ENCODE assay signal across 28 mouse cellular contexts in genomic region chr15:98131451-98131850, GRCm38 (mm10). TPM values are rescaled to one million over a fixed set of nuclear protein-coding genes. Genes with fewer than 3 reads are reported as not detected.
DNase-seq lines count a peak whose midpoint lies in the region; ATAC-seq and TF ChIP-seq lines count a peak whose summit lies in the region.
"Had no signal": no experiment of that assay in that cellular context is flagged by ENCODE, and none has a peak within 500 bp of the region (broad histone marks: within the 10 kb centered on the region; RNA-seq: fewer than 3 reads in every experiment).

No protein-coding gene starts in this region.

- H3K4me2 ChIP-seq in stomach, postnatal 0 days (replicated peaks; ENCODE audit: low read depth), result no peak overlapping the region
- H3K4me2 ChIP-seq: embryonic facial prominence, embryonic 12.5 days; embryonic facial prominence, embryonic 15.5 days; forebrain, embryonic 12.5 days; forebrain, embryonic 15.5 days; heart, embryonic 12.5 days; heart, embryonic 15.5 days; hindbrain, embryonic 13.5 days; intestine, embryonic 15.5 days had no signal

- peaks cover 4% of the 10 kb centered on the region; the same call in 1 of the 2 replicates for H3K4me1 ChIP-seq in heart, adult 2 months (ENCODE audit: control insufficient read depth, insufficient read depth, low read length)
- H3K4me1 ChIP-seq in stomach, postnatal 0 days (replicated peaks; ENCODE audit: control insufficient read depth, insufficient read depth), result no peaks in the 10 kb centered on the region
- H3K4me1 ChIP-seq: embryonic facial prominence, embryonic 12.5 days; embryonic facial prominence, embryonic 15.5 days; forebrain, embryonic 12.5 days; forebrain, embryonic 15.5 days; heart, embryonic 12.5 days; heart, embryonic 15.5 days; hindbrain, embryonic 13.5 days; intestine, embryonic 15.5 days had no signal

- no peak for TF ChIP-seq CTCF in heart, adult 2 months (IDR thresholded peaks at IDR 0.05)
- TF ChIP-seq CTCF in stomach, postnatal 0 days (IDR thresholded peaks at IDR 0.05; ENCODE audit: low read depth), result no peak

- TF ChIP-seq POLR2A in heart, adult 2 months (IDR thresholded peaks at IDR 0.05; ENCODE audit: insufficient read depth, low read depth, low read length), result no peak

- no peak for TF ChIP-seq EP300 in heart, adult 2 months (IDR thresholded peaks at IDR 0.05; ENCODE audit: insufficient read depth, low read depth, low read length)
- TF ChIP-seq EP300 in stomach, postnatal 0 days (optimal IDR thresholded peaks at IDR 0.05), result no peak

- DNase-seq in heart, adult 2 months, result no peak
- DNase-seq in heart, postnatal 14 days, result no peak
- DNase-seq in 3T3-L1 (ENCODE audit: low read depth, low spot score), result peak; percentile 57
- peak; percentile 12 for DNase-seq in Muller cell, postnatal 12 days (ENCODE audit: inconsistent ontology term)
- no peak for DNase-seq in stomach, postnatal 0 days (ENCODE audit: low spot score)
- DNase-seq in right cerebral cortex, postnatal 25 days, result no peak
- no peak for DNase-seq in kidney, adult 9 months
- DNase-seq: adrenal gland, adult 2 months; adrenal gland, postnatal 14 days; cerebellum, adult 11 months; cerebellum, adult 2 months; cerebellum, adult 9-11 months; cerebellum, postnatal 25 days; heart, postnatal 36 days had no signal

- no peak overlapping the region for H3K4me3 ChIP-seq in heart, adult 2 months
- no peak overlapping the region for H3K4me3 ChIP-seq in stomach, postnatal 0 days (ENCODE audit: low read depth, low read length)
- H3K4me3 ChIP-seq: embryonic facial prominence, embryonic 12.5 days; embryonic facial prominence, embryonic 15.5 days; forebrain, embryonic 12.5 days; forebrain, embryonic 15.5 days; heart, embryonic 12.5 days; heart, embryonic 15.5 days; hindbrain, embryonic 10.5 days; hindbrain, embryonic 13.5 days; intestine, embryonic 15.5 days had no signal

- peak overlapping the region; percentile 82 for H3K27ac ChIP-seq in heart, adult 2 months
- no peak overlapping the region for H3K27ac ChIP-seq in stomach, postnatal 0 days (replicated peaks)
- H3K27ac ChIP-seq: embryonic facial prominence, embryonic 12.5 days; embryonic facial prominence, embryonic 15.5 days; forebrain, embryonic 12.5 days; forebrain, embryonic 15.5 days; heart, embryonic 15.5 days; hindbrain, embryonic 10.5 days; hindbrain, embryonic 13.5 days; intestine, embryonic 15.5 days had no signal

- H3K27me3 ChIP-seq in heart, adult 2 months (ENCODE audit: control insufficient read depth, insufficient read depth, low read length), result no peaks in the 10 kb centered on the region
- no peaks in the 10 kb centered on the region for H3K27me3 ChIP-seq in stomach, postnatal 0 days (ENCODE audit: control insufficient read depth, insufficient read depth, low read length)
- H3K27me3 ChIP-seq: embryonic facial prominence, embryonic 12.5 days; embryonic facial prominence, embryonic 15.5 days; forebrain, embryonic 12.5 days; forebrain, embryonic 15.5 days; heart, embryonic 12.5 days; heart, embryonic 15.5 days; hindbrain, embryonic 13.5 days; intestine, embryonic 15.5 days had no signal

- 0 out of 2 replicates have a peak, but pooled peaks have one; percentile 22 for ATAC-seq in stomach, postnatal 0 days (ENCODE audit: low FRiP score, low TSS enrichment)
- ATAC-seq: CD4-positive, CD25-positive, alpha-beta regulatory T cell, adult 4 months; forebrain, embryonic 15.5 days; hindbrain, embryonic 16.5 days; intestine, embryonic 15.5 days had no signal

- intact Hi-C loops in heart, adult 2 months (cut with DNase I), result no loop called here
- intact Hi-C loops in heart, postnatal 14 days (cut with DNase I), result no loop called here

- no peak overlapping the region for H3K9ac ChIP-seq in heart, adult 2 months (ENCODE audit: low read depth, low read length)
- H3K9ac ChIP-seq in stomach, postnatal 0 days (ENCODE audit: low read length), result no peak overlapping the region
- H3K9ac ChIP-seq: embryonic facial prominence, embryonic 12.5 days; embryonic facial prominence, embryonic 15.5 days; forebrain, embryonic 12.5 days; forebrain, embryonic 15.5 days; heart, embryonic 12.5 days; heart, embryonic 15.5 days; hindbrain, embryonic 13.5 days; intestine, embryonic 15.5 days had no signal

- peaks cover 13% of the 10 kb centered on the region for H3K36me3 ChIP-seq in heart, adult 2 months (ENCODE audit: control insufficient read depth, insufficient read depth, low read length)
- peaks cover 19% of the 10 kb centered on the region for H3K36me3 ChIP-seq in stomach, postnatal 0 days (ENCODE audit: control insufficient read depth, insufficient read depth, low read length)

- H3K79me2 ChIP-seq in heart, adult 2 months (replicated peaks; ENCODE audit: control insufficient read depth, insufficient read depth, low read length), result no peaks in the 10 kb centered on the region

- no peaks in the 10 kb centered on the region for H3K9me3 ChIP-seq in stomach, postnatal 0 days (ENCODE audit: control insufficient read depth, low read length)
- H3K9me3 ChIP-seq: embryonic facial prominence, embryonic 12.5 days; embryonic facial prominence, embryonic 15.5 days; forebrain, embryonic 12.5 days; forebrain, embryonic 15.5 days; heart, embryonic 12.5 days; heart, embryonic 15.5 days; hindbrain, embryonic 10.5 days; hindbrain, embryonic 13.5 days; intestine, embryonic 15.5 days had no signal

- 78% methylated on average over 7 of the region's 7 CpGs for WGBS in heart, adult 2 months
- 83% methylated on average over 7 of the region's 7 CpGs for whole genome bisulfite sequencing in stomach, postnatal 0 days

RNA-seq across cellular contexts. Expression of gene Asb8, which starts 34.0 kb away (rescaled TPM):
- 100 to 1,000 TPM; 105 to 118 TPM for total RNA-seq in heart, adult 2 months (2021)
- polyA plus RNA-seq in heart, adult 2 months (2012; rRNA removed), result 104 and 172 TPM in 2 replicates
- total RNA-seq in heart, postnatal 14 days (2021), result 100 to 1,000 TPM in 1 of 2 experiments, 10 to 100 TPM in 1; 99.8 to 111 TPM
- 31.3 and 31.9 TPM in 2 replicates for polyA plus RNA-seq in stomach, postnatal 0 days (2015; fragmentation: Nextera tagmentation; extraction: Ambion mirVana)

RNA-seq across cellular contexts. Expression of gene Ccdc184, which starts 35.5 kb away (rescaled TPM):
- total RNA-seq in heart, adult 2 months (2021), result under 1 TPM; 0.52 to 0.63 TPM
- polyA plus RNA-seq in heart, adult 2 months (2012; rRNA removed), result 0.61 and 0.94 TPM in 2 replicates
- total RNA-seq in heart, postnatal 14 days (2021), result 1 to 10 TPM; 1.0 to 1.3 TPM
- 0.92 and 0.95 TPM in 2 replicates for polyA plus RNA-seq in stomach, postnatal 0 days (2015; fragmentation: Nextera tagmentation; extraction: Ambion mirVana)
- total RNA-seq: common myeloid progenitor, adult 5-6 weeks; gastrocnemius, postnatal 14 days; gastrocnemius, postnatal 4 days had no signal

RNA-seq across cellular contexts. Expression of gene Senp1, which starts 37.9 kb away (rescaled TPM):
- total RNA-seq in heart, adult 2 months (2021), result 1 to 10 TPM; 9.8 to 10.0 TPM
- polyA plus RNA-seq in heart, adult 2 months (2012; rRNA removed), result 5.3 and 10.1 TPM in 2 replicates
- 10 to 100 TPM; 12.9 to 13.7 TPM for total RNA-seq in heart, postnatal 14 days (2021)
- 10.0 and 10.8 TPM in 2 replicates for polyA plus RNA-seq in stomach, postnatal 0 days (2015; fragmentation: Nextera tagmentation; extraction: Ambion mirVana)

RNA-seq across cellular contexts. Expression of gene Pfkm, which starts 39.1 kb away (rescaled TPM):
- 100 to 1,000 TPM; 800 to 921 TPM for total RNA-seq in heart, adult 2 months (2021)
- 521 and 828 TPM in 2 replicates for polyA plus RNA-seq in heart, adult 2 months (2012; rRNA removed)
- 100 to 1,000 TPM; 739 to 748 TPM for total RNA-seq in heart, postnatal 14 days (2021)
- 15.5 and 16.7 TPM in 2 replicates for polyA plus RNA-seq in stomach, postnatal 0 days (2015; fragmentation: Nextera tagmentation; extraction: Ambion mirVana)

Comparison
In these comparisons a context has a peak if more than half of its experiments do, and no peak if none do; other contexts are left out.
1. DNase-seq: peak in 3T3-L1 (single experiment) and Muller cell, postnatal 12 days (single experiment); none in heart, adult 2 months (0 of 2), heart, postnatal 14 days (0 of 2), stomach, postnatal 0 days (single experiment), right cerebral cortex, postnatal 25 days (single experiment) and kidney, adult 9 months (single experiment).